Mouse (Mus musculus) heart, embryonic 15.5 days (tissue): Measurements from ENCODE around the gene Pon2. TPM values are rescaled to one million over a fixed set of nuclear protein-coding genes. Genes with fewer than 3 reads are reported as not detected.

Source experiments
- ATAC-seq: fragments of 200-750 bp; cut with Nextera tagmentation; replicated peaks from 2 replicates; pipeline ENCODE4 v1.8.0; 2017; ENCODE audit warnings: low read depth, moderate TSS enrichment; ENCODE audit not compliant: insufficient number of reproducible peaks, insufficient read depth, low FRiP score
- H3K27ac ChIP-seq: fragments of 300-500 bp; sonication (generic); 2 replicates; pipeline ENCODE4 v1.5.1; 2015; ENCODE audit warnings: mild to moderate bottlenecking, inconsistent platforms
- H3K27me3 ChIP-seq: fragments of 300-500 bp; sonication (generic); 2 replicates; pipeline ENCODE4 v1.6.1; 2015; ENCODE audit warnings: inconsistent platforms
- H3K36me3 ChIP-seq: fragments of 300-500 bp; sonication (generic); 2 replicates; pipeline ENCODE4 v1.6.1; 2015; ENCODE audit warnings: mild to moderate bottlenecking, inconsistent platforms
- H3K4me1 ChIP-seq: fragments of 300-500 bp; sonication (generic); replicated peaks from 2 replicates; pipeline ENCODE4 v1.6.1; 2015; ENCODE audit warnings: inconsistent platforms
- H3K4me2 ChIP-seq: fragments of 300-500 bp; sonication (generic); 2 replicates; pipeline ENCODE4 v1.6.1; 2015; ENCODE audit warnings: inconsistent platforms, mild to moderate bottlenecking, moderate library complexity
- H3K4me3 ChIP-seq: fragments of 300-500 bp; sonication (generic); 2 replicates; pipeline ENCODE4 v1.5.1; 2015; ENCODE audit warnings: mild to moderate bottlenecking, inconsistent platforms
- H3K9ac ChIP-seq: fragments of 300-500 bp; sonication (generic); 2 replicates; pipeline ENCODE4 v1.6.1; 2015; ENCODE audit warnings: mild to moderate bottlenecking, inconsistent platforms
- H3K9me3 ChIP-seq: fragments of 300-500 bp; sonication (generic); replicated peaks from 2 replicates; pipeline ENCODE4 v1.6.1; 2016; ENCODE audit warnings: inconsistent platforms
- WGBS: fragments of 180-500 bp; shearing (Covaris S2); methylation state at CpG from one replicate; pipeline ENCODE4 v1.1.7; 2015; ENCODE audit warnings: mixed read lengths; 5-methylcytosine and 5-hydroxymethylcytosine counted together
- polyA plus RNA-seq: library from polyadenylated mRNA; unstranded; fragments of >200 nt; fragmentation: Nextera tagmentation; extraction: Ambion mirVana; gene quantifications from 2 replicates; pipeline ENCODE4 v1.2.1, GENCODE M21; 2015

Gene Pon2
- polyA plus RNA-seq, 1 experiment from 2014 or later = 43.4 TPM

DNA sequence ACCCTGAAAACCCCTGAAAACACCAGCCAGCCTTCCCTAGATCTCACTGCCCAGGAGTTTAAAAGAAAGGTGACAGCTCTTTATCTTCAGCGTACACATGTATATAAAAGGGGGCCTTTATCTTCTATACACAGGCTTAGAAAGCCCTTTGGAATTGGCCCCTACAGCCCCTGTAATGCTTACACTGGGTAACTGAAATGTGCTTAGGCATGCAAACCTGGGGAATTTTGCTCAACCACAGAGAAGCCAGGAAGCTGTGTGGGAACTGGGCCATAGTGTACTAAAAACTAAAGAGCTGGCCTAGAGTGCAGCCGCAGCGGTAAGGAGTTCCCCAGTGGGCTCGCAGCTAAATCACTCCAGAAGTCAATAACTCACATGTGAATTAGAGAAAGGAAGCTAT, 6.8 kb downstream of the Pon2 start:
- Histone ChIP-seq H3K4me3 (no peak overlapping the region), H3K4me2 (no peak overlapping the region), H3K27me3 (no peaks in the 10 kb centered on the region), H3K4me1 (no peaks in the 10 kb centered on the region), H3K36me3 (no peaks in the 10 kb centered on the region), H3K9ac (no peak overlapping the region), H3K27ac (no peak overlapping the region), H3K9me3 (no peaks in the 10 kb centered on the region)
- WGBS = 81% methylated on average over 4 of the region's 4 CpGs
- ATAC-seq = no peak

DNA sequence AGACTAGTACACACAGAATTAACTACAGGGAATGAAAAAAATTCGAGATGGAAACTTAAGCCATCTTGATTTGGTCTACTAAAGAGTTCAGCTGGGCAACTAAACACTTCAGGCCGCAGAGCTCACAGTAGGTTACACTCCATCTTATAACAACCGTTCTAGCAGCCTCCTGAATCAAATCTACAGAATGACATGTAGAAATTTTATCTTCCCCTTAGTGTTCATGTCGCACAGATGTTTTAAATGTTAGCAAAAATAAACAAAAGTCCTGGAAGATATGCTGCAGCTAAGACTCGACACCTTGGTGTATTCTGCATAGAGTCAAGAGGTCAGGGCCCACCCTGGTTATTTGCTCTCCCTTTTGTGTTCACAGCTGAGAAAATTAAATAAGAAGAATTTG, 10.3 kb downstream of the Pon2 start:
- WGBS = 60% methylated on average over 5 of the region's 5 CpGs
- Histone ChIP-seq H3K27me3 (no peaks in the 10 kb centered on the region), H3K9me3 (no peaks in the 10 kb centered on the region), H3K4me3 (no peak overlapping the region), H3K4me1 (no peaks in the 10 kb centered on the region), H3K36me3 (no peaks in the 10 kb centered on the region), H3K27ac (no peak overlapping the region), H3K4me2 (no peak overlapping the region), H3K9ac (no peak overlapping the region)
- ATAC-seq = no peak

- WGBS = 71% methylated on average over 2 of the region's 2 CpGs
- H3K4me1 ChIP-seq = no peaks in the 10 kb centered on the region
- ATAC-seq = no peak
Measured at GRCm38 (mm10) chr6:5287392-5287791, 10.9 kb downstream of the Pon2 start.

DNA sequence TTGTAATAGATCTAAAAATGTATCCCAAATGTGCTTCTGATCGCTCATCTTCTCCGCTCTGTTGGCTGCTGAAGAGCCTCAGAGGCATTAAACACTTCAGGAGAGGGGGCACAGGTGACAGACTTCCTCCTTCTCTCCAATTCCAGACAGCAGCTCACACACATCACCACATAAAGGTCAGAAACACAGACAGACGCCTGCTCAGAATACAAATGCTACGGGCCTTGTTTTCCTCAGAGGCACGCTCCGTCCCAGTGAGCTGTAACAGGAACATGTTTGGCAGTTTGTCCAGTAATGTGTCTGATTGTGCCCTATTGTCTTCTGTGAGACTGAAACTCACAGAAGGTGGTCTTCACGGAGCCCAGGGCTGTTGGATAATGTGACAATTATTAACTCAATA, 15.8 kb downstream of the Pon2 start:
- ATAC-seq = no peak
- Histone ChIP-seq H3K4me3 (no peak overlapping the region), H3K36me3 (peaks cover under 1% of the 10 kb centered on the region; the same call in 1 of the 2 replicates), H3K9ac (no peak overlapping the region), H3K27ac (no peak overlapping the region), H3K4me2 (no peak overlapping the region), H3K4me1 (no peaks in the 10 kb centered on the region), H3K27me3 (no peaks in the 10 kb centered on the region), H3K9me3 (no peaks in the 10 kb centered on the region)
- 66% methylated on average over 7 of the region's 7 CpGs for WGBS

More at GRCm38 (mm10) chr6:5287392-5287791, 10.9 kb downstream of the Pon2 start:
- no peak overlapping the region for H3K27ac ChIP-seq
- H3K4me3 ChIP-seq = no peak overlapping the region
- no peak overlapping the region for H3K9ac ChIP-seq
- no peaks in the 10 kb centered on the region for H3K36me3 ChIP-seq
- no peaks in the 10 kb centered on the region for H3K27me3 ChIP-seq
- H3K4me2 ChIP-seq = no peak overlapping the region
- no peaks in the 10 kb centered on the region for H3K9me3 ChIP-seq

DNA sequence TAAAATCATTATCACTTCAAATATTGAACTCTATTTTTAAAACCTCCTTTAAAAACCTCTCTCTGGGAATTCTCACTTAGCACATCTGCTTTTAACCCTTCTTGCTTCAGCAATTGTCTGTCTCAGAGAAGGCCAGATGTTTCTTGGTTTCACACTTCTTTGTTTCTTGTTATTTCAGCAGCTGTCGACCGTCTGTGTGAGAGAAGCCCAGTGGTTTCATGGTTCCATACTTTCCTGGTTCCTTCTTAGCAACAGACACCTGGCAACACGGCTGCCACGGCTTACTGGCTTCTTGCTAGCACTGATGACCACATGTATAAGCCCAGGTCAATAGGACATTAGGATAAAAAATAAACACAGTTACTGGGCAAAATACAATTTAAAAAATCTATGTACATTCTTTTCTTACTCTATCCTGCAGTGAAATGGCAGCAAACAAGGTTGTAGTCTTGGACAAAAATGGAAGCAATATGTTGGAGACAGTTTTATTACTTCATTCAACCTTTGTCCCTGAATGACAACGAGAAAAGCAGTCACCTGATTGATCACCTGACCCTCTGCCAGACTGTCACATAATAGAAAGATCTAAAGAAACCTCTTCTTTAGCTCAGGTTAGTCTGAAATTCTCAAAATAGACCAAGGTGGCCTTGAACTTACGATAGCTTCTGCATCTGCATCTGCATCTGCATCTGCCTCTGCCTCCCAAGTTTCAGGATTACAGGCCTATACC, 17.5 kb downstream of the Pon2 start:
- H3K36me3 ChIP-seq = peaks cover 13% of the 10 kb centered on the region
- H3K9ac ChIP-seq = no peak overlapping the region
- no peak overlapping the region for H3K27ac ChIP-seq
- 62% methylated on average over 6 of the region's 6 CpGs for WGBS
- no peaks in the 10 kb centered on the region for H3K9me3 ChIP-seq
- H3K27me3 ChIP-seq = no peaks in the 10 kb centered on the region
- no peak for ATAC-seq
- no peak overlapping the region for H3K4me3 ChIP-seq
- H3K4me1 ChIP-seq = no peaks in the 10 kb centered on the region
- H3K4me2 ChIP-seq = no peak overlapping the region

DNA sequence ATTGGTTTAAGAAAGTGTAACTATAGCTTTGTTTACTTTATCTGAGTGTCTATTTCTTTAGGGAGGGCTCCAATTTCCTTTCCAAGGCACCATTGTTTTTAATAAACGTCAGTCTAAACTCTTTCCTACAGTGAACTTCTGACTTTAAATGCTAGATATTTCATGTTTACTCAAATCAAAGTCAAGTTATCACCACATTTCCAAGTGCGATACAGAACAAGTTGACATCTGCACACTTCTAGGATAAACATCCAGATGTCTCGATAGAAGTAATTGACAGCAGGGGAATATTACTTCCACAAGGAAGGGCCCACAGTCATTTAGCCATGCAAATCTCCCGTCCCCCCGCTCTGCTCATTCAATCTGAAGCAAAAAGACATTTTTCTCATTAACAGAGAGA, 20.3 kb downstream of the Pon2 start:
- ATAC-seq = no peak
- Histone ChIP-seq H3K27ac (no peak overlapping the region), H3K4me2 (no peak overlapping the region), H3K9me3 (no peaks in the 10 kb centered on the region), H3K9ac (no peak overlapping the region), H3K27me3 (no peaks in the 10 kb centered on the region), H3K36me3 (peaks cover 13% of the 10 kb centered on the region), H3K4me3 (no peak overlapping the region), H3K4me1 (no peaks in the 10 kb centered on the region)
- WGBS = 63% methylated on average over 5 of the region's 5 CpGs

- no peaks in the 10 kb centered on the region for H3K4me1 ChIP-seq
- H3K9ac ChIP-seq = no peak overlapping the region
- H3K27me3 ChIP-seq = no peaks in the 10 kb centered on the region
- peaks cover 16% of the 10 kb centered on the region; the same call in 1 of the 2 replicates for H3K36me3 ChIP-seq
- H3K9me3 ChIP-seq = no peaks in the 10 kb centered on the region
- H3K4me2 ChIP-seq = no peak overlapping the region
- WGBS = 82% methylated on average over 6 of the region's 6 CpGs
- no peak for ATAC-seq
- H3K4me3 ChIP-seq = no peak overlapping the region
- no peak overlapping the region for H3K27ac ChIP-seq
Measured at GRCm38 (mm10) chr6:5269641-5270040, 28.6 kb downstream of the Pon2 start.

- peaks cover 13% of the 10 kb centered on the region; the same call in 1 of the 2 replicates for H3K36me3 ChIP-seq
- H3K9ac ChIP-seq = no peak overlapping the region
- no peaks in the 10 kb centered on the region for H3K4me1 ChIP-seq
- ATAC-seq = no peak
- H3K27me3 ChIP-seq = no peaks in the 10 kb centered on the region
- H3K27ac ChIP-seq = no peak overlapping the region
- no peak overlapping the region for H3K4me2 ChIP-seq
- H3K4me3 ChIP-seq = no peak overlapping the region
- no peaks in the 10 kb centered on the region for H3K9me3 ChIP-seq
- 76% methylated on average over 8 of the region's 8 CpGs for WGBS
Measured at GRCm38 (mm10) chr6:5264793-5265192, 33.5 kb downstream of the Pon2 start.

DNA sequence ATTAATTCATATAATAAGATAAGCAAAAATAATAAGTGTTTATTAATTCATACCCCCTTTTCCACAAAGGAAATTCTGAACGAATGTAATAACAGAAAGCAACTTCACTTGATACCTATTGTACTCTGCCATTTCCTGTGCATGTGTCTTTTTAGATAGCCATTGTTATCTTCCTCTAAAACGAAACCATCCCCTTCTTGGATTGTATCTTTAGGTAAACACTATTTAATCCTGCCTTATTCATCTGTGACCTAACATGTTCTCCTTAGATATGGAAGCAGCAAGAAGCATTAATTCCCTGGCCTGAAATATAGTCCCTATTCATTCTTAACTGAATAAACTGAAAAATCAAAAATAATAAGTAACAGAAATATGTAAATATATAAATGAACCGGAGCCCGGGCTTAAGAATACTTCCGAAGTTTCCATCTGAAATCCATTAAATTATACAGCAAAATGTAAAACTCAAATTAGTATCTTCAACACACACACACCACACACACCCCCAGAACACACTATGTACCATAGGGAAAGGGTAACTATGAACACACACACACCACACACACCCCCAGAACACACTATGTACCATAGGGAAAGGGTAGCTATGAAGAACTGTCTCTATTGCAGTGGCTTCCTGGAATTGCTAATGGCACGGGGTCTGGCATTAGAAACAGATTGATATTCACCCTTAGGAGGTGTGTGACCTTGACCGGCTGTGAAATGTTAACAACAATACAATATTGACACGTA, 34.8 kb downstream of the Pon2 start:
- no peaks in the 10 kb centered on the region for H3K4me1 ChIP-seq
- no peak overlapping the region for H3K9ac ChIP-seq
- H3K4me3 ChIP-seq = no peak overlapping the region
- ATAC-seq = no peak
- no peaks in the 10 kb centered on the region for H3K9me3 ChIP-seq
- H3K4me2 ChIP-seq = no peak overlapping the region
- H3K27ac ChIP-seq = no peak overlapping the region
- peaks cover 13% of the 10 kb centered on the region; the same call in 1 of the 2 replicates for H3K36me3 ChIP-seq
- WGBS = 73% methylated on average over 8 of the region's 8 CpGs
- no peaks in the 10 kb centered on the region for H3K27me3 ChIP-seq

GRCm38 (mm10) chr6:5262322-5263249, 35.7 kb downstream of the Pon2 start:
- no peak overlapping the region for H3K4me2 ChIP-seq
- no peak overlapping the region for H3K4me3 ChIP-seq
- no peak overlapping the region for H3K9ac ChIP-seq
- H3K36me3 ChIP-seq = peaks cover 13% of the 10 kb centered on the region; the same call in 1 of the 2 replicates
- H3K4me1 ChIP-seq = no peaks in the 10 kb centered on the region
- no peaks in the 10 kb centered on the region for H3K9me3 ChIP-seq
- no peak for ATAC-seq
- no peaks in the 10 kb centered on the region for H3K27me3 ChIP-seq
- WGBS = 72% methylated on average over 10 of the region's 10 CpGs
- H3K27ac ChIP-seq = no peak overlapping the region
